Comparison of ENCODE assay signal across 47 mouse cellular contexts in genomic region chr4:92152646-92153045, GRCm38 (mm10). TPM values are rescaled to one million over a fixed set of nuclear protein-coding genes. Genes with fewer than 3 reads are reported as not detected.
"Had no signal": no experiment of that assay in that cellular context is flagged by ENCODE, and none has a peak within 500 bp of the region (broad histone marks: within the 10 kb centered on the region; RNA-seq: fewer than 3 reads in every experiment).

No protein-coding gene starts in this region.

- H3K27me3 ChIP-seq: limb, embryonic 12.5 days; limb, embryonic 13.5 days; limb, embryonic 15.5 days; liver, embryonic 12.5 days; liver, embryonic 13.5 days; liver, embryonic 15.5 days; lung, embryonic 15.5 days; megakaryocyte, embryonic 14.5 days; midbrain, embryonic 12.5 days; midbrain, embryonic 13.5 days; midbrain, embryonic 15.5 days; neural tube, embryonic 12.5 days had no signal

- H3K4me2 ChIP-seq: limb, embryonic 12.5 days; limb, embryonic 13.5 days; limb, embryonic 15.5 days; liver, embryonic 11.5 days; liver, embryonic 12.5 days; liver, embryonic 13.5 days; liver, embryonic 15.5 days; lung, embryonic 14.5 days; lung, embryonic 15.5 days; midbrain, embryonic 11.5 days; midbrain, embryonic 12.5 days; midbrain, embryonic 13.5 days; midbrain, embryonic 15.5 days; neural tube, embryonic 12.5 days had no signal

- H3K9me3 ChIP-seq: limb, embryonic 10.5 days; limb, embryonic 12.5 days; limb, embryonic 13.5 days; liver, embryonic 13.5 days; liver, embryonic 15.5 days; lung, embryonic 15.5 days; midbrain, embryonic 10.5 days; midbrain, embryonic 12.5 days; midbrain, embryonic 13.5 days; midbrain, embryonic 15.5 days; neural tube, embryonic 12.5 days had no signal

- H3K9ac ChIP-seq: limb, embryonic 12.5 days; limb, embryonic 13.5 days; limb, embryonic 15.5 days; liver, embryonic 12.5 days; liver, embryonic 13.5 days; liver, embryonic 14.5 days; liver, embryonic 15.5 days; liver, postnatal 0 days; lung, embryonic 14.5 days; lung, embryonic 15.5 days; midbrain, embryonic 12.5 days; midbrain, embryonic 13.5 days; midbrain, embryonic 15.5 days; neural tube, embryonic 12.5 days had no signal

- H3K36me3 ChIP-seq: limb, embryonic 10.5 days; limb, embryonic 12.5 days; limb, embryonic 13.5 days; limb, embryonic 15.5 days; liver, embryonic 12.5 days; liver, embryonic 13.5 days; liver, embryonic 15.5 days; lung, embryonic 15.5 days; midbrain, embryonic 10.5 days; midbrain, embryonic 12.5 days; midbrain, embryonic 13.5 days; midbrain, embryonic 15.5 days; neural tube, embryonic 12.5 days had no signal

- H3K4me1 ChIP-seq: limb, embryonic 10.5 days; limb, embryonic 12.5 days; limb, embryonic 13.5 days; limb, embryonic 15.5 days; liver, embryonic 12.5 days; liver, embryonic 13.5 days; liver, embryonic 15.5 days; lung, embryonic 15.5 days; megakaryocyte, embryonic 14.5 days; midbrain, embryonic 10.5 days; midbrain, embryonic 12.5 days; midbrain, embryonic 13.5 days; midbrain, embryonic 15.5 days; neural tube, embryonic 12.5 days had no signal

- DNase-seq: left cerebral cortex, postnatal 4 days; liver; liver, embryonic 13.5 days; liver, postnatal 0 days; lung, adult 18-20 months; lung, adult 2 months; lung, embryonic 14.5 days; lung, postnatal 10 days; lung, postnatal 14 days; lung, postnatal 36 days; lung, postnatal 4 days; midbrain, embryonic 14.5 days had no signal

- H3K4me3 ChIP-seq: limb, embryonic 10.5 days; limb, embryonic 12.5 days; limb, embryonic 13.5 days; limb, embryonic 15.5 days; liver, embryonic 12.5 days; liver, embryonic 13.5 days; liver, embryonic 15.5 days; lung, embryonic 15.5 days; megakaryocyte, embryonic 14.5 days; midbrain, embryonic 10.5 days; midbrain, embryonic 12.5 days; midbrain, embryonic 13.5 days; midbrain, embryonic 15.5 days; myocyte; neural tube, embryonic 12.5 days had no signal

- H3K27ac ChIP-seq: limb, embryonic 10.5 days; limb, embryonic 12.5 days; limb, embryonic 13.5 days; limb, embryonic 15.5 days; liver, embryonic 12.5 days; liver, embryonic 13.5 days; liver, embryonic 14.5 days; liver, embryonic 15.5 days; lung, embryonic 15.5 days; macrophage; midbrain, embryonic 10.5 days; midbrain, embryonic 12.5 days; midbrain, embryonic 13.5 days; midbrain, embryonic 15.5 days; neural tube, embryonic 12.5 days had no signal

- ATAC-seq: liver, embryonic 12.5 days; liver, postnatal 0 days; lung, postnatal 0 days; midbrain, embryonic 13.5 days; midbrain, embryonic 15.5 days; midbrain, embryonic 16.5 days had no signal

RNA-seq across cellular contexts. Expression of gene Izumo3, which starts 5.6 kb away (rescaled TPM):
- total RNA-seq: left cerebral cortex, postnatal 10 days; left cerebral cortex, postnatal 14 days; left cerebral cortex, postnatal 25 days; left cerebral cortex, postnatal 36 days; left cerebral cortex, postnatal 4 days; liver, adult 2 months; megakaryocyte progenitor cell, adult 5-6 weeks; megakaryocyte, adult 5-6 weeks; megakaryocyte-erythroid progenitor cell, adult 5-6 weeks; midbrain, postnatal 0 days; monocyte, adult 5-6 weeks had no signal
- polyA plus RNA-seq: limb, embryonic 10.5 days; limb, embryonic 11.5 days; limb, embryonic 12.5 days; limb, embryonic 13.5 days; limb, embryonic 14.5 days; limb, embryonic 15.5 days; liver, adult 2 months; liver, embryonic 11.5 days; liver, embryonic 12.5 days; liver, embryonic 13.5 days; liver, embryonic 14.5 days; liver, embryonic 15.5 days; liver, embryonic 16.5 days; liver, postnatal 0 days; lung, adult 2 months; lung, embryonic 14.5 days; lung, embryonic 15.5 days; lung, embryonic 16.5 days; lung, postnatal 0 days; macrophage; midbrain, embryonic 10.5 days; midbrain, embryonic 11.5 days; midbrain, embryonic 12.5 days; midbrain, embryonic 13.5 days; midbrain, embryonic 14.5 days; midbrain, embryonic 15.5 days; midbrain, embryonic 16.5 days; midbrain, postnatal 0 days; myocyte; neural tube, embryonic 11.5 days; neural tube, embryonic 12.5 days had no signal

RNA-seq across cellular contexts. Expression of gene Gm12666, which starts 38.9 kb away (rescaled TPM):
- total RNA-seq: liver, adult 2 months; megakaryocyte progenitor cell, adult 5-6 weeks; megakaryocyte, adult 5-6 weeks; megakaryocyte-erythroid progenitor cell, adult 5-6 weeks; midbrain, postnatal 0 days; monocyte, adult 5-6 weeks had no signal
- polyA plus RNA-seq: limb, embryonic 10.5 days; limb, embryonic 11.5 days; limb, embryonic 12.5 days; limb, embryonic 13.5 days; limb, embryonic 14.5 days; limb, embryonic 15.5 days; liver, adult 2 months; liver, embryonic 11.5 days; liver, embryonic 12.5 days; liver, embryonic 13.5 days; liver, embryonic 14.5 days; liver, embryonic 15.5 days; liver, embryonic 16.5 days; liver, postnatal 0 days; lung, adult 2 months; lung, embryonic 14.5 days; lung, embryonic 15.5 days; lung, embryonic 16.5 days; lung, postnatal 0 days; macrophage; midbrain, embryonic 10.5 days; midbrain, embryonic 11.5 days; midbrain, embryonic 12.5 days; midbrain, embryonic 13.5 days; midbrain, embryonic 14.5 days; midbrain, embryonic 15.5 days; midbrain, embryonic 16.5 days; midbrain, postnatal 0 days; neural tube, embryonic 11.5 days; neural tube, embryonic 12.5 days had no signal
